Mouse (Mus musculus) testis, adult 2 months (tissue): ENCODE measurements around the gene Dach1.

Source experiments
- CTCF ChIP-seq: fragments of 200-500 bp; IDR thresholded peaks from 2 replicates; pipeline ENCODE4 v1.5.1; 2012; ENCODE audit warnings: low read depth, mild to moderate bottlenecking, inconsistent platforms, low read length, moderate library complexity; ENCODE audit not compliant: control insufficient read depth, insufficient read depth, insufficient replicate concordance
- POLR2A ChIP-seq: fragments of 200-500 bp; IDR thresholded peaks from 2 replicates; pipeline ENCODE4 v1.6.1; 2012; ENCODE audit warnings: low read depth, mild to moderate bottlenecking, inconsistent platforms, low read length, moderate library complexity; ENCODE audit not compliant: control insufficient read depth

DNA sequence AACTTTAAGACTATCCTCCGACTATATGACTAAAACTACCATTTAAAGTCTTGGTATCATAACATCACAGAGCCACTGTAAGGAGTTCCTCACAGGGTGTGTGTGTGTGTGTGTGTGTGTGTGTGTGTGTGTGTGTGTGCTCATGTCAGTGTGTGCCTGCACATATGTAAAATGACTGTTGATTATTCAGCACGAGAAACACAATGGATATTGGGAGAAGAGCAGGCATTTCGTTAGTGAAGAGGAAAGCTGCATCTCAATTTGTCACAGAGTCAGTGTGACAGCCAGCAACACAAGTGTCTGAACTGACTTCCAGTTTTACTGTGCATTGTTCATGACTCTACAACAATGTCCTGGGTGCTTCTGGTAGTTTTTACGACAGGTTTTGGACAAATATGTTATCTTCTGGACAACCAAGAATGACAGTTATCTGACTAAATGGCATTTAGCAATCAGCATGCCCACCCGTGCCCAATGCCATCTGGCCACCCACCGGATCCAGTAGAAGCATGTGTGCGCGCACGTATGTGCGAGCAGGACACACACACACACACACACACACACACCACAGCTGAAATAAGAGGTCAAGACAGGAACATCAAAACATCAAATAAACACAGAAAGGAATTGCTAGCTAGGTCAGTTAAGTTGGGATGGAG lies 3.1 kb downstream of the Dach1 start:
- TF ChIP-seq POLR2A: no peak
- TF ChIP-seq CTCF: no peak
